ENCODE assay signal across 8 mouse cellular contexts in the genomic region with DNA sequence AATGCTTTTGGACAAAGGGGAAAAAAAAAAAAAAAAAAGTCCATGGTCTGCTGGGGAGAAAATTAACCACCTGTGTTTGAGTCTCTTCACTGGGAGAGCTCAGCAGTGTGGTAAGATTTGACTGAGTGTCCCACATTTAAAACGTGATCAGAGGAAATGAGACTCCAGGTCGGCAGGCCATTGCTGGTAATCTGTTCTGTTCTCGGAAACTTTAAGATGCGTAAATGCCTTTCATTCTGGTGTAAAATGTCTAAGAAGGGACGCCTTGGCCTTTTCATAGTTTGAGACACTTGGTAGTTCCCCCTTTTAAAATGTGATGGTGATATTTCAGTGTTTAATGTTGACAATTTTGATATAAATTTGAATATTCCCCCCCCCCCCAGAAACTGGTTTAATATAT. TPM values are rescaled to one million over a fixed set of nuclear protein-coding genes. Genes with fewer than 3 reads are reported as not detected.
DNase-seq lines count a peak whose midpoint lies in the region; ATAC-seq and TF ChIP-seq lines count a peak whose summit lies in the region.

No protein-coding gene starts in this region.

- dilution Hi-C loops in CH12.LX (cut with MboI; ENCODE audit: extremely low pct_ligation_motif_present, extremely low pct_unique_long_range_greater_than_20kb, low sequenced_read_pairs): no loop called here

- H3K79me2 ChIP-seq in CH12.LX (replicated peaks; ENCODE audit: control insufficient read depth, extremely low read depth, insufficient read depth, poor library complexity, severe bottlenecking): peaks cover 80% of the 10 kb centered on the region

- peaks cover 45% of the 10 kb centered on the region for H3K4me1 ChIP-seq in kidney, adult 2 months (ENCODE audit: control insufficient read depth, insufficient read depth, low read length)
- H3K4me1 ChIP-seq in CH12.LX (ENCODE audit: control insufficient read depth in 1 of 2, insufficient read depth in 2 of 2): peaks cover 0 to 77% of the 10 kb centered on the region in 2 experiments; a peak in 3 of 4 replicates
- 0 out of 2 replicates have a peak, but pooled peaks cover 9% of the 10 kb centered on the region for H3K4me1 ChIP-seq in forebrain, postnatal 0 days (ENCODE audit: insufficient read depth)

- no peaks in the 10 kb centered on the region for H3K36me3 ChIP-seq in kidney, adult 2 months (ENCODE audit: control insufficient read depth, insufficient read depth, low read length)
- H3K36me3 ChIP-seq in CH12.LX (replicated peaks in 1 of 2; ENCODE audit: control insufficient read depth in 1 of 2, insufficient read depth in 1 of 2, low read length in 1 of 2): peaks cover 0 to 2% of the 10 kb centered on the region in 2 experiments
- no peaks in the 10 kb centered on the region for H3K36me3 ChIP-seq in forebrain, postnatal 0 days (ENCODE audit: insufficient read depth)

- H3K4me3 ChIP-seq in kidney, adult 2 months (ENCODE audit: insufficient read depth, low read depth, low read length): no peak overlapping the region
- no peak overlapping the region for H3K4me3 ChIP-seq in CH12.LX (replicated peaks in 1 of 3; ENCODE audit: low read depth in 2 of 3, low read length in 2 of 3, poor library complexity in 1 of 3)
- H3K4me3 ChIP-seq in forebrain, postnatal 0 days (ENCODE audit: low read depth, low read length): no peak overlapping the region

- in situ Hi-C loops in CH12.LX (cut with MboI; ENCODE audit: low pct_ligation_motif_present, low pct_unique_long_range_greater_than_20kb, low sequenced_read_pairs): no loop called here

- TF ChIP-seq POLR2A in kidney, adult 2 months (IDR thresholded peaks at IDR 0.05; ENCODE audit: low read depth, low read length): no peak
- TF ChIP-seq POLR2A in CH12.LX (IDR thresholded peaks at IDR 0.05; ENCODE audit: low read depth, low read length): no peak

- no peaks in the 10 kb centered on the region for H3K9me3 ChIP-seq in CH12.LX (replicated peaks; ENCODE audit: low read length)
- no peaks in the 10 kb centered on the region for H3K9me3 ChIP-seq in forebrain, postnatal 0 days (ENCODE audit: low read length)

- peak overlapping the region; percentile 52 for H3K4me2 ChIP-seq in CH12.LX (ENCODE audit: insufficient read depth, low read depth, poor library complexity, severe bottlenecking)
- H3K4me2 ChIP-seq in forebrain, postnatal 0 days (ENCODE audit: low read depth): 0 out of 2 replicates have a peak overlapping the region, but pooled peaks have one; percentile 0

- H3K27me3 ChIP-seq in kidney, adult 2 months (replicated peaks; ENCODE audit: control insufficient read depth, insufficient read depth, low read length): no peaks in the 10 kb centered on the region
- H3K27me3 ChIP-seq in CH12.LX (replicated peaks): no peaks in the 10 kb centered on the region
- no peaks in the 10 kb centered on the region for H3K27me3 ChIP-seq in forebrain, postnatal 0 days (ENCODE audit: insufficient read depth, low read length)

- ATAC-seq in forebrain, postnatal 0 days: no peak
- ATAC-seq in monocyte, adult 5-6 weeks (replicated peaks; ENCODE audit: insufficient number of reproducible peaks, low FRiP score, low TSS enrichment, poor library complexity, severe bottlenecking): no peak

- DNase-seq in kidney, adult 2 months: no peak
- DNase-seq in kidney, adult 18-20 months: no peak
- peak; percentile 55 for DNase-seq in A20 (ENCODE audit: low read depth, low spot score)
- no peak for DNase-seq in CH12.LX (ENCODE audit: extremely low read depth)
- DNase-seq in forebrain, postnatal 0 days: no peak
- DNase-seq in adrenal gland, postnatal 36 days: no peak
- no peak for DNase-seq in adrenal gland, postnatal 14 days

- TF ChIP-seq EP300 in CH12.LX (IDR thresholded peaks at IDR 0.05; ENCODE audit: low read length): peak; percentile 44; the same call in 1 of the 2 replicates

- no peak overlapping the region; the same call in 1 of the 2 replicates for H3K9ac ChIP-seq in CH12.LX (ENCODE audit: insufficient read depth, low read depth)
- H3K9ac ChIP-seq in forebrain, postnatal 0 days: no peak overlapping the region

- WGBS in kidney, adult 2 months: 19% methylated on average over 5 of the region's 5 CpGs
- 15% methylated on average over 5 of the region's 5 CpGs for WGBS in forebrain, postnatal 0 days

- TF ChIP-seq CTCF in kidney, adult 2 months (conservative IDR thresholded peaks at IDR 0.05; ENCODE audit: insufficient read depth, insufficient read length, low read depth, low read length): no peak
- no peak for TF ChIP-seq CTCF in CH12.LX (conservative IDR thresholded peaks at IDR 0.05 in 1 of 2, IDR thresholded peaks at IDR 0.05 in 1 of 2; ENCODE audit: low read depth in 2 of 2, low read length in 2 of 2)
- no peak for TF ChIP-seq CTCF in forebrain, postnatal 0 days (IDR thresholded peaks at IDR 0.05; ENCODE audit: low read depth)

- no peak for TF ChIP-seq RAD21 in CH12.LX (IDR thresholded peaks at IDR 0.05; ENCODE audit: low read depth, low read length)

- peak overlapping the region; percentile 79 for H3K27ac ChIP-seq in kidney, adult 2 months (ENCODE audit: insufficient read depth, low read depth, low read length)
- no peak overlapping the region for H3K27ac ChIP-seq in CH12.LX (ENCODE audit: insufficient read depth, low read depth)
- no peak overlapping the region for H3K27ac ChIP-seq in forebrain, postnatal 0 days (ENCODE audit: low read depth, low read length)

TF ChIP-seq in CH12.LX, 34 proteins besides CTCF, POLR2A, EP300 and RAD21:
- TF ChIP-seq ZNF384 (IDR thresholded peaks at IDR 0.05; ENCODE audit: low read depth, low read length): peak; percentile 79
- TF ChIP-seq SIN3A (IDR thresholded peaks at IDR 0.05; ENCODE audit: low read length): no peak
- TF ChIP-seq BHLHE40 (IDR thresholded peaks at IDR 0.05; ENCODE audit: low read depth, low read length): peak; percentile 88
- TF ChIP-seq MAZ (IDR thresholded peaks at IDR 0.05; ENCODE audit: low read depth, low read length): no peak
- no peak for TF ChIP-seq UBTF (IDR thresholded peaks at IDR 0.05; ENCODE audit: low read depth, low read length)
- TF ChIP-seq MEF2A (IDR thresholded peaks at IDR 0.05; ENCODE audit: borderline replicate concordance, low read depth, low read length): no peak
- peak; percentile 33; the same call in 1 of the 2 replicates for TF ChIP-seq ETS1 (conservative IDR thresholded peaks at IDR 0.05; ENCODE audit: low read depth, low read length)

RNA-seq across cellular contexts. Expression of a gene that starts 7.8 kb away (rescaled TPM):
- polyA plus RNA-seq in kidney, adult 2 months (2012; rRNA removed): 36.3 and 42.0 TPM in 2 replicates
- total RNA-seq in CH12.LX (2012; rRNA removed): 17.1 and 19.0 TPM in 2 replicates
- total RNA-seq in CH12.LX (2014; rRNA removed): 11.3 and 13.4 TPM in 2 replicates
- 21.0 and 21.9 TPM in 2 replicates for polyA plus RNA-seq in CH12.LX (2012; ENCODE audit: insufficient read length, low read depth)
- 19.8 and 24.1 TPM in 2 replicates for total RNA-seq in forebrain, postnatal 0 days (2014; rRNA removed)
- 6.6 and 9.8 TPM in 2 replicates for polyA plus RNA-seq in forebrain, postnatal 0 days (2015; fragmentation: Nextera tagmentation; extraction: Ambion mirVana)
- total RNA-seq in monocyte, adult 5-6 weeks (2017): 73.0 to 105 TPM (median 76.8 TPM) in 3 replicates
- total RNA-seq in adrenal gland, postnatal 36 days (2021): 10 to 100 TPM; 24.6 to 42.8 TPM
- total RNA-seq in adrenal gland, postnatal 14 days (2021): 31.3 and 42.8 TPM in 2 replicates
